ENCODE assay signal across 7 mouse cellular contexts in the genomic region with DNA sequence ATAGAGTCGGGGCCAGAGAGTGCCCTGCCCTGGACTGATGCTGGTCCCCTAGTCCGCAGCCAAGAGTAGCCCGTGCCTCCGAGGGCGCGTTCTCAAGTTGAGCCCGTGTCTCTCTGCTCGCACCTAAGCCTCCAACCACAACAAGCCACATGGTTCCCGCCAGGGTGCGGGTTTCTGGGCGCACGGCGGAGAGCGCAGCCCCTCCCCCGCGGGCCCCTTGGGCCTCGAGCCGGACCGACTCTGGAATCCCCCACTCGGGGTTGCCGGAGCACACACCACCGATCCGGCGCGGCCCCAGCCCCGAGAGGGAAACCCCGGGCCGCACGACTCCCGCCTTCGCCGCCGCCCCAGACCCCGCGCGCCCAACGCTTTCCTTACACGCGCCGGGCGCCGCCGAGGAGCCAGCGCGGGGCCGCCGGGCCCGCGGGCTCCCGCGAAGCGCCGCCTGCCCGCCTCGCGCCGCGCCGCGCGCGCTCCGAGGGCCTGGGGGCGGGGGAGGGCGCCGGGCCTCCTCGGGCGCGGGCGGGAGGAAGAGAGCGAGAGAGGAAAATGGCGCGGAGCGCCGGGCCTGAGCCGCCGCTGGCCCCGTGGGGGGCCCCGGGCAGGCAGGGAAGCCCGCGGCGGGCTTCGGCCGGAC. TPM values are rescaled to one million over a fixed set of nuclear protein-coding genes. Genes with fewer than 3 reads are reported as not detected.
DNase-seq lines count a peak whose midpoint lies in the region; ATAC-seq and TF ChIP-seq lines count a peak whose summit lies in the region.

No protein-coding gene starts in this region.

- TF ChIP-seq POLR2A in small intestine, adult 2 months (IDR thresholded peaks at IDR 0.05; ENCODE audit: low read depth, low read length) = no peak

- H3K4me3 ChIP-seq in intestine, embryonic 14.5 days (ENCODE audit: low read depth, low read length) = peak overlapping the region; percentile 97
- peak overlapping the region; percentile 87 for H3K4me3 ChIP-seq in limb, embryonic 11.5 days (ENCODE audit: low read depth, low read length)
- peak overlapping the region; percentile 98 for H3K4me3 ChIP-seq in midbrain, embryonic 11.5 days (ENCODE audit: low read depth, low read length)
- peak overlapping the region; percentile 85 for H3K4me3 ChIP-seq in small intestine, adult 2 months (ENCODE audit: low read depth, low read length)

- H3K36me3 ChIP-seq in intestine, embryonic 14.5 days (ENCODE audit: control insufficient read depth, insufficient read depth, low read length) = peaks cover 38% of the 10 kb centered on the region
- peaks cover 7% of the 10 kb centered on the region; the same call in 1 of the 2 replicates for H3K36me3 ChIP-seq in limb, embryonic 11.5 days (ENCODE audit: control insufficient read depth, insufficient read depth, low read length)
- peaks cover 16% of the 10 kb centered on the region for H3K36me3 ChIP-seq in midbrain, embryonic 11.5 days (ENCODE audit: control insufficient read depth, insufficient read depth, low read length)
- peaks cover 23% of the 10 kb centered on the region for H3K36me3 ChIP-seq in small intestine, adult 2 months (ENCODE audit: control insufficient read depth, insufficient read depth, low read length)

- peak overlapping the region; percentile 58 for H3K4me2 ChIP-seq in intestine, embryonic 14.5 days (ENCODE audit: low read length)
- H3K4me2 ChIP-seq in limb, embryonic 11.5 days (ENCODE audit: low read depth, severe bottlenecking) = peak overlapping the region; percentile 51
- peak overlapping the region; percentile 66 for H3K4me2 ChIP-seq in midbrain, embryonic 11.5 days

- peak overlapping the region; percentile 99 for H3K27ac ChIP-seq in intestine, embryonic 14.5 days (ENCODE audit: low read depth)
- H3K27ac ChIP-seq in limb, embryonic 11.5 days (replicated peaks; ENCODE audit: low read depth, low read length) = peak overlapping the region; percentile 100
- peak overlapping the region; percentile 98 for H3K27ac ChIP-seq in midbrain, embryonic 11.5 days (ENCODE audit: low read depth, low read length)
- H3K27ac ChIP-seq in small intestine, adult 2 months (ENCODE audit: insufficient read depth, low read depth, low read length) = peak overlapping the region; percentile 90

- intact Hi-C loops in gastrocnemius, postnatal 14 days (cut with DNase I; ENCODE audit: low total_unique reads) = no loop called here

- peak; percentile 73 for ATAC-seq in intestine, embryonic 14.5 days (replicated peaks; ENCODE audit: low FRiP score, low TSS enrichment, low read depth)
- ATAC-seq in limb, embryonic 11.5 days (ENCODE audit: insufficient number of reproducible peaks, low FRiP score, low TSS enrichment, low read depth) = peak; percentile 67
- ATAC-seq in midbrain, embryonic 11.5 days (ENCODE audit: low FRiP score) = peak; percentile 79

- peaks cover 8% of the 10 kb centered on the region; the same call in 1 of the 2 replicates for H3K4me1 ChIP-seq in intestine, embryonic 14.5 days (replicated peaks; ENCODE audit: control insufficient read depth, insufficient read depth, low read length)
- no peaks in the 10 kb centered on the region for H3K4me1 ChIP-seq in limb, embryonic 11.5 days (ENCODE audit: control insufficient read depth, insufficient read depth, low read length)
- peaks cover 11% of the 10 kb centered on the region for H3K4me1 ChIP-seq in midbrain, embryonic 11.5 days (ENCODE audit: control insufficient read depth, insufficient read depth, low read length)
- no peaks in the 10 kb centered on the region; the same call in 1 of the 2 replicates for H3K4me1 ChIP-seq in small intestine, adult 2 months (ENCODE audit: control insufficient read depth, insufficient read depth, insufficient read length, low read length)

- TF ChIP-seq CTCF in small intestine, adult 2 months (IDR thresholded peaks at IDR 0.05; ENCODE audit: extremely low read depth, insufficient read length, insufficient replicate concordance, low read depth, low read length) = no peak

- H3K9me3 ChIP-seq in intestine, embryonic 14.5 days (ENCODE audit: control insufficient read depth, low read length) = no peaks in the 10 kb centered on the region
- no peaks in the 10 kb centered on the region for H3K9me3 ChIP-seq in limb, embryonic 11.5 days (ENCODE audit: control insufficient read depth, low read length)
- no peaks in the 10 kb centered on the region for H3K9me3 ChIP-seq in midbrain, embryonic 11.5 days (ENCODE audit: control insufficient read depth, low read length)

- peak; percentile 61 to 69 for DNase-seq in adrenal gland, adult 18-20 months (ENCODE audit: low spot score in 2 of 2)
- peak; percentile 54 for DNase-seq in embryo, embryonic 10 days (ENCODE audit: low spot score)
- peak; percentile 72 for DNase-seq in gastrocnemius, postnatal 14 days
- DNase-seq in intestine, embryonic 14.5 days (ENCODE audit: low spot score) = peak; percentile 85
- peak; percentile 77 for DNase-seq in limb, embryonic 11.5 days (ENCODE audit: low spot score)
- DNase-seq in midbrain, embryonic 11.5 days (ENCODE audit: low spot score, missing footprints) = peak; percentile 97

- under 1% methylated on average over 55 of the region's 84 CpGs for WGBS in intestine, embryonic 14.5 days
- WGBS in limb, embryonic 11.5 days = under 1% methylated on average over 69 of the region's 84 CpGs
- WGBS in midbrain, embryonic 11.5 days = under 1% methylated on average over 64 of the region's 84 CpGs
- WGBS in small intestine, adult 2 months = under 1% methylated on average over 82 of the region's 84 CpGs

- peak overlapping the region; percentile 99 for H3K9ac ChIP-seq in intestine, embryonic 14.5 days (ENCODE audit: low read length)
- peak overlapping the region; percentile 99 for H3K9ac ChIP-seq in limb, embryonic 11.5 days (ENCODE audit: low read length)
- peak overlapping the region; percentile 99 for H3K9ac ChIP-seq in midbrain, embryonic 11.5 days (ENCODE audit: low read length)

- H3K27me3 ChIP-seq in intestine, embryonic 14.5 days (replicated peaks; ENCODE audit: control insufficient read depth, insufficient read depth, low read length) = no peaks in the 10 kb centered on the region
- no peaks in the 10 kb centered on the region for H3K27me3 ChIP-seq in limb, embryonic 11.5 days (ENCODE audit: control insufficient read depth, insufficient read depth, low read length)
- no peaks in the 10 kb centered on the region for H3K27me3 ChIP-seq in midbrain, embryonic 11.5 days (ENCODE audit: control insufficient read depth, insufficient read depth, low read length)
- no peaks in the 10 kb centered on the region for H3K27me3 ChIP-seq in small intestine, adult 2 months (ENCODE audit: control insufficient read depth, insufficient read depth, low read length)

RNA-seq across cellular contexts. Expression of a gene that starts 0.6 kb away (rescaled TPM):
- 100 to 1,000 TPM; 219 to 240 TPM for total RNA-seq in adrenal gland, adult 18-20 months (2021)
- 100 to 1,000 TPM; 121 to 143 TPM for total RNA-seq in gastrocnemius, postnatal 14 days (2021)
- polyA plus RNA-seq in intestine, embryonic 14.5 days (2014; fragmentation: Nextera tagmentation; extraction: Ambion mirVana) = 891 and 947 TPM in 2 replicates
- 1,466 and 1,467 TPM in 2 replicates for polyA plus RNA-seq in limb, embryonic 11.5 days (2014; fragmentation: Nextera tagmentation; extraction: Ambion mirVana)
- polyA plus RNA-seq in midbrain, embryonic 11.5 days (2014; fragmentation: Nextera tagmentation; extraction: Ambion mirVana) = 1,615 and 1,739 TPM in 2 replicates
- polyA plus RNA-seq in small intestine, adult 2 months (2012; rRNA removed) = 3.6 and 7.0 TPM in 2 replicates

RNA-seq across cellular contexts. Expression of a gene that starts 21.3 kb away (rescaled TPM):
- total RNA-seq in adrenal gland, adult 18-20 months (2021) = 10 to 100 TPM; 81.3 to 86.5 TPM
- total RNA-seq in gastrocnemius, postnatal 14 days (2021) = 10 to 100 TPM; 84.9 to 97.5 TPM
- polyA plus RNA-seq in intestine, embryonic 14.5 days (2014; fragmentation: Nextera tagmentation; extraction: Ambion mirVana) = 573 and 633 TPM in 2 replicates
- polyA plus RNA-seq in limb, embryonic 11.5 days (2014; fragmentation: Nextera tagmentation; extraction: Ambion mirVana) = 526 and 537 TPM in 2 replicates
- polyA plus RNA-seq in midbrain, embryonic 11.5 days (2014; fragmentation: Nextera tagmentation; extraction: Ambion mirVana) = 954 and 958 TPM in 2 replicates
- polyA plus RNA-seq in small intestine, adult 2 months (2012; rRNA removed) = 210 and 430 TPM in 2 replicates

RNA-seq across cellular contexts. Expression of a gene that starts 28.7 kb away (rescaled TPM):
- total RNA-seq in adrenal gland, adult 18-20 months (2021) = 10 to 100 TPM; 33.2 to 43.0 TPM
- total RNA-seq in gastrocnemius, postnatal 14 days (2021) = 10 to 100 TPM; 14.7 to 18.9 TPM
- polyA plus RNA-seq in intestine, embryonic 14.5 days (2014; fragmentation: Nextera tagmentation; extraction: Ambion mirVana) = 192 TPM in 2 replicates
- polyA plus RNA-seq in limb, embryonic 11.5 days (2014; fragmentation: Nextera tagmentation; extraction: Ambion mirVana) = 213 and 220 TPM in 2 replicates
- polyA plus RNA-seq in midbrain, embryonic 11.5 days (2014; fragmentation: Nextera tagmentation; extraction: Ambion mirVana) = 195 and 197 TPM in 2 replicates
- polyA plus RNA-seq in small intestine, adult 2 months (2012; rRNA removed) = 12.6 and 16.8 TPM in 2 replicates

RNA-seq across cellular contexts. Expression of a gene that starts 43.9 kb away (rescaled TPM):
- total RNA-seq in adrenal gland, adult 18-20 months (2021) = 100 to 1,000 TPM in 1 of 2 experiments, 10 to 100 TPM in 1; 68.7 to 154 TPM
- 10 to 100 TPM; 11.9 to 15.1 TPM for total RNA-seq in gastrocnemius, postnatal 14 days (2021)
- polyA plus RNA-seq in intestine, embryonic 14.5 days (2014; fragmentation: Nextera tagmentation; extraction: Ambion mirVana) = 115 and 133 TPM in 2 replicates
- polyA plus RNA-seq in limb, embryonic 11.5 days (2014; fragmentation: Nextera tagmentation; extraction: Ambion mirVana) = 58.2 and 60.9 TPM in 2 replicates
- 68.3 and 69.8 TPM in 2 replicates for polyA plus RNA-seq in midbrain, embryonic 11.5 days (2014; fragmentation: Nextera tagmentation; extraction: Ambion mirVana)
- 56.8 and 132 TPM in 2 replicates for polyA plus RNA-seq in small intestine, adult 2 months (2012; rRNA removed)

Comparison
In these comparisons a context has a peak if more than half of its experiments do, and no peak if none do; other contexts are left out.
1. Peak in every context shown above with its lines: DNase-seq, ATAC-seq, H3K4me3 ChIP-seq and H3K27ac ChIP-seq.
2. RNA of a gene that starts 0.6 kb away (polyA plus RNA-seq): 1,615 to 1,739 TPM in midbrain, embryonic 11.5 days, 1,466 to 1,467 TPM in limb, embryonic 11.5 days and 891 to 947 TPM in intestine, embryonic 14.5 days; 3.6 to 7.0 TPM in small intestine, adult 2 months; every median in the first group is over 100 times any median in the second.
3. RNA of a gene that starts 28.7 kb away (polyA plus RNA-seq): 213 to 220 TPM in limb, embryonic 11.5 days, 195 to 197 TPM in midbrain, embryonic 11.5 days and 192 TPM in intestine, embryonic 14.5 days; 12.6 to 16.8 TPM in small intestine, adult 2 months; every median in the first group is over 10 times any median in the second.